14 mouse cellular contexts compared by ENCODE assay signal in genomic region chr2:157072316-157072990, GRCm38 (mm10). TPM values are rescaled to one million over a fixed set of nuclear protein-coding genes. Genes with fewer than 3 reads are reported as not detected.
DNase-seq lines count a peak whose midpoint lies in the region; ATAC-seq and TF ChIP-seq lines count a peak whose summit lies in the region.
"Had no signal": no experiment of that assay in that cellular context is flagged by ENCODE, and none has a peak within 500 bp of the region (broad histone marks: within the 10 kb centered on the region; RNA-seq: fewer than 3 reads in every experiment).

No protein-coding gene starts in this region.

- no peak overlapping the region for H3K9ac ChIP-seq in liver, postnatal 0 days (replicated peaks)
- H3K9ac ChIP-seq in liver, embryonic 11.5 days (ENCODE audit: low read depth, low read length), result no peak overlapping the region
- H3K9ac ChIP-seq in intestine, embryonic 16.5 days (ENCODE audit: low read depth, low read length), result no peak overlapping the region
- no peak overlapping the region for H3K9ac ChIP-seq in midbrain, embryonic 14.5 days (replicated peaks; ENCODE audit: low read length)
- no peak overlapping the region for H3K9ac ChIP-seq in forebrain, embryonic 12.5 days
- H3K9ac ChIP-seq: neural tube, embryonic 12.5 days had no signal

- H3K9me3 ChIP-seq in liver, postnatal 0 days (ENCODE audit: low read length), result no peaks in the 10 kb centered on the region
- no peaks in the 10 kb centered on the region for H3K9me3 ChIP-seq in liver, embryonic 11.5 days (ENCODE audit: control insufficient read depth, low read length)
- H3K9me3 ChIP-seq in intestine, embryonic 16.5 days (ENCODE audit: control insufficient read depth, low read length), result no peaks in the 10 kb centered on the region
- no peaks in the 10 kb centered on the region for H3K9me3 ChIP-seq in midbrain, embryonic 14.5 days (ENCODE audit: control insufficient read depth, low read length)
- H3K9me3 ChIP-seq in forebrain, embryonic 12.5 days, result no peaks in the 10 kb centered on the region
- H3K9me3 ChIP-seq: neural tube, embryonic 12.5 days had no signal

- WGBS in liver, postnatal 0 days (ENCODE audit: insufficient replicate concordance), result 66% methylated on average over 9 of the region's 9 CpGs
- WGBS in liver, embryonic 11.5 days, result 70% methylated on average over 9 of the region's 9 CpGs
- WGBS in intestine, embryonic 16.5 days, result 63% methylated on average over 9 of the region's 9 CpGs
- WGBS in midbrain, embryonic 14.5 days, result 70% methylated on average over 9 of the region's 9 CpGs
- 76% methylated on average over 9 of the region's 9 CpGs for WGBS in forebrain, embryonic 12.5 days

- intact Hi-C loops in heart, postnatal 25 days (cut with DNase I), result no loop called here

- TF ChIP-seq CTCF in liver, postnatal 0 days (IDR thresholded peaks at IDR 0.05; ENCODE audit: low read depth), result no peak

- TF ChIP-seq EP300 in liver, postnatal 0 days (IDR thresholded peaks at IDR 0.05; ENCODE audit: low read depth), result no peak

- no peak overlapping the region for H3K4me3 ChIP-seq in liver, postnatal 0 days (ENCODE audit: low read depth, low read length)
- no peak overlapping the region for H3K4me3 ChIP-seq in liver, embryonic 11.5 days (ENCODE audit: low read depth, low read length)
- H3K4me3 ChIP-seq in intestine, embryonic 16.5 days (ENCODE audit: low read length), result no peak overlapping the region
- H3K4me3 ChIP-seq in midbrain, embryonic 14.5 days (replicated peaks; ENCODE audit: low read depth, low read length), result no peak overlapping the region
- no peak overlapping the region for H3K4me3 ChIP-seq in forebrain, embryonic 12.5 days (replicated peaks)
- H3K4me3 ChIP-seq: neural tube, embryonic 12.5 days had no signal

- peaks cover 45% of the 10 kb centered on the region for H3K4me1 ChIP-seq in liver, postnatal 0 days (ENCODE audit: insufficient read depth)
- H3K4me1 ChIP-seq in liver, embryonic 11.5 days (replicated peaks; ENCODE audit: control insufficient read depth, insufficient read depth, low read length), result peaks cover 66% of the 10 kb centered on the region
- peaks cover 77% of the 10 kb centered on the region for H3K4me1 ChIP-seq in intestine, embryonic 16.5 days (ENCODE audit: control insufficient read depth, insufficient read depth, low read length)
- H3K4me1 ChIP-seq in midbrain, embryonic 14.5 days (ENCODE audit: control insufficient read depth, insufficient read depth, low read length), result peaks cover 85% of the 10 kb centered on the region
- H3K4me1 ChIP-seq in forebrain, embryonic 12.5 days, result peaks cover 96% of the 10 kb centered on the region

- no peak overlapping the region for H3K27ac ChIP-seq in liver, postnatal 0 days (ENCODE audit: low read depth)
- H3K27ac ChIP-seq in liver, embryonic 11.5 days (ENCODE audit: low read depth, low read length), result no peak overlapping the region
- H3K27ac ChIP-seq in intestine, embryonic 16.5 days (ENCODE audit: low read length), result peak overlapping the region; percentile 33; the same call in 1 of the 2 replicates
- H3K27ac ChIP-seq in midbrain, embryonic 14.5 days (replicated peaks; ENCODE audit: low read depth, low read length), result no peak overlapping the region
- no peak overlapping the region for H3K27ac ChIP-seq in forebrain, embryonic 12.5 days
- H3K27ac ChIP-seq: neural tube, embryonic 12.5 days had no signal

- peak; percentile 93 for DNase-seq in heart, adult 11 months
- no peak for DNase-seq in heart, postnatal 25 days (ENCODE audit: low spot score)
- DNase-seq in liver, postnatal 0 days, result no peak
- DNase-seq in liver, embryonic 11.5 days (ENCODE audit: low spot score), result no peak
- peak; percentile 62 for DNase-seq in cerebellum, adult 9-10 months
- no peak for DNase-seq in midbrain, embryonic 14.5 days
- DNase-seq: right cerebral cortex, postnatal 25 days had no signal

- no peak overlapping the region for H3K4me2 ChIP-seq in liver, postnatal 0 days (ENCODE audit: low read depth, low read length)
- H3K4me2 ChIP-seq in liver, embryonic 11.5 days, result no peak overlapping the region
- H3K4me2 ChIP-seq in intestine, embryonic 16.5 days (ENCODE audit: low read depth, low read length), result no peak overlapping the region
- H3K4me2 ChIP-seq in midbrain, embryonic 14.5 days (ENCODE audit: low read length), result no peak overlapping the region; the same call in 1 of the 2 replicates
- no peak overlapping the region for H3K4me2 ChIP-seq in forebrain, embryonic 12.5 days

- peaks cover 3% of the 10 kb centered on the region for H3K27me3 ChIP-seq in liver, postnatal 0 days (ENCODE audit: insufficient read depth, low read length)
- peaks cover 7% of the 10 kb centered on the region for H3K27me3 ChIP-seq in liver, embryonic 11.5 days (replicated peaks; ENCODE audit: control insufficient read depth, insufficient read depth, low read length)
- no peaks in the 10 kb centered on the region for H3K27me3 ChIP-seq in intestine, embryonic 16.5 days (replicated peaks; ENCODE audit: control insufficient read depth, insufficient read depth, low read length)
- no peaks in the 10 kb centered on the region for H3K27me3 ChIP-seq in midbrain, embryonic 14.5 days (ENCODE audit: control insufficient read depth, insufficient read depth, low read length)
- no peaks in the 10 kb centered on the region for H3K27me3 ChIP-seq in forebrain, embryonic 12.5 days
- H3K27me3 ChIP-seq: neural tube, embryonic 12.5 days had no signal

- peak; percentile 18; the same call in 1 of the 2 replicates for ATAC-seq in liver, postnatal 0 days
- no peak for ATAC-seq in liver, embryonic 11.5 days (replicated peaks; ENCODE audit: low FRiP score)
- no peak for ATAC-seq in intestine, embryonic 16.5 days
- ATAC-seq in midbrain, embryonic 14.5 days (ENCODE audit: low FRiP score, low TSS enrichment), result no peak
- ATAC-seq in forebrain, embryonic 12.5 days (ENCODE audit: low FRiP score), result no peak

- no peaks in the 10 kb centered on the region for H3K36me3 ChIP-seq in liver, postnatal 0 days (replicated peaks; ENCODE audit: insufficient read depth, low read length)
- no peaks in the 10 kb centered on the region for H3K36me3 ChIP-seq in liver, embryonic 11.5 days (ENCODE audit: control insufficient read depth, insufficient read depth, low read length)
- no peaks in the 10 kb centered on the region for H3K36me3 ChIP-seq in intestine, embryonic 16.5 days (ENCODE audit: control insufficient read depth, insufficient read depth, low read length)
- H3K36me3 ChIP-seq in midbrain, embryonic 14.5 days (ENCODE audit: control insufficient read depth, insufficient read depth, low read length), result peaks cover 14% of the 10 kb centered on the region
- H3K36me3 ChIP-seq in forebrain, embryonic 12.5 days (replicated peaks), result peaks cover 17% of the 10 kb centered on the region; the same call in 1 of the 2 replicates

RNA-seq across cellular contexts. Expression of gene Soga1, which starts 6.6 kb away (rescaled TPM):
- total RNA-seq in heart, postnatal 25 days (2021), result 10 to 100 TPM; 11.9 to 14.1 TPM
- polyA plus RNA-seq in liver, postnatal 0 days (2015; fragmentation: Nextera tagmentation; extraction: Ambion mirVana), result 0.65 and 1.0 TPM in 2 replicates
- 4.0 and 5.3 TPM in 2 replicates for polyA plus RNA-seq in liver, embryonic 11.5 days (2014; fragmentation: Nextera tagmentation; extraction: Ambion mirVana)
- polyA plus RNA-seq in intestine, embryonic 16.5 days (2015; fragmentation: Nextera tagmentation; extraction: Ambion mirVana), result 1.2 and 1.3 TPM in 2 replicates
- 12.0 and 13.1 TPM in 2 replicates for polyA plus RNA-seq in midbrain, embryonic 14.5 days (2014; fragmentation: Nextera tagmentation; extraction: Ambion mirVana)
- polyA plus RNA-seq in forebrain, embryonic 12.5 days (2016; fragmentation: Nextera tagmentation; extraction: Ambion mirVana), result 6.0 and 7.4 TPM in 2 replicates

RNA-seq across cellular contexts. Expression of gene Tldc2, which starts 14.4 kb away (rescaled TPM):
- not detected for total RNA-seq in heart, postnatal 25 days (2021)
- polyA plus RNA-seq in liver, postnatal 0 days (2015; fragmentation: Nextera tagmentation; extraction: Ambion mirVana), result not detected in 2 replicates
- not detected in 2 replicates for polyA plus RNA-seq in liver, embryonic 11.5 days (2014; fragmentation: Nextera tagmentation; extraction: Ambion mirVana)
- polyA plus RNA-seq in intestine, embryonic 16.5 days (2015; fragmentation: Nextera tagmentation; extraction: Ambion mirVana), result not detected in 2 replicates
- not detected in 2 replicates for polyA plus RNA-seq in midbrain, embryonic 14.5 days (2014; fragmentation: Nextera tagmentation; extraction: Ambion mirVana)
- not detected in 2 replicates for polyA plus RNA-seq in forebrain, embryonic 12.5 days (2016; fragmentation: Nextera tagmentation; extraction: Ambion mirVana)
- total RNA-seq: CH12.LX; layer of hippocampus, adult 8-10 months; left cerebral cortex, postnatal 36 days; megakaryocyte-erythroid progenitor cell, adult 5-6 weeks had no signal
- polyA plus RNA-seq: neural tube, embryonic 12.5 days had no signal

Comparison
In these comparisons a context has a peak if more than half of its experiments do, and no peak if none do; other contexts are left out.
1. DNase-seq: peak in heart, adult 11 months (single experiment) and cerebellum, adult 9-10 months (single experiment); none in heart, postnatal 25 days (single experiment), liver, postnatal 0 days (single experiment), liver, embryonic 11.5 days (single experiment) and midbrain, embryonic 14.5 days (single experiment).